ENCODE assay signal across 8 mouse cellular contexts in genomic region chr10:91182291-91182990, GRCm38 (mm10). TPM values are rescaled to one million over a fixed set of nuclear protein-coding genes. Genes with fewer than 3 reads are reported as not detected.
DNase-seq lines count a peak whose midpoint lies in the region; ATAC-seq lines count a peak whose summit lies in the region.

No protein-coding gene starts in this region.

- peak; percentile 33 for DNase-seq in adrenal gland, adult 2 months
- DNase-seq in adrenal gland, adult 8-10 months = no peak
- DNase-seq in thymus, postnatal 14 days = peak; percentile 47
- no peak for DNase-seq in thymus, postnatal 36 days
- DNase-seq in hindbrain, embryonic 10.5 days (ENCODE audit: low spot score) = peak; percentile 40
- DNase-seq in layer of hippocampus, postnatal 36 days = no peak

- peak overlapping the region; percentile 62 for H3K4me2 ChIP-seq in lung, embryonic 15.5 days
- peak overlapping the region; percentile 58 for H3K4me2 ChIP-seq in stomach, embryonic 15.5 days

- ATAC-seq in lung, embryonic 15.5 days (ENCODE audit: borderline replicate concordance, extremely low read depth, low FRiP score, low TSS enrichment) = no peak
- ATAC-seq in stomach, embryonic 15.5 days (ENCODE audit: insufficient read depth, low FRiP score, low read depth) = no peak

- peak overlapping the region; percentile 50 for H3K9ac ChIP-seq in lung, embryonic 15.5 days
- peak overlapping the region; percentile 46 for H3K9ac ChIP-seq in stomach, embryonic 15.5 days

- 4% methylated on average over 16 of the region's 16 CpGs for WGBS in hindbrain, embryonic 10.5 days
- WGBS in lung, embryonic 15.5 days = 2% methylated on average over 16 of the region's 16 CpGs
- 2% methylated on average over 16 of the region's 16 CpGs for WGBS in stomach, embryonic 15.5 days

- H3K9me3 ChIP-seq in hindbrain, embryonic 10.5 days = no peaks in the 10 kb centered on the region
- H3K9me3 ChIP-seq in lung, embryonic 15.5 days = no peaks in the 10 kb centered on the region
- no peaks in the 10 kb centered on the region for H3K9me3 ChIP-seq in stomach, embryonic 15.5 days

- H3K4me3 ChIP-seq in hindbrain, embryonic 10.5 days = peak overlapping the region; percentile 62
- peak overlapping the region; percentile 48 for H3K4me3 ChIP-seq in lung, embryonic 15.5 days
- H3K4me3 ChIP-seq in stomach, embryonic 15.5 days (replicated peaks) = peak overlapping the region; percentile 57

- H3K27me3 ChIP-seq in hindbrain, embryonic 10.5 days (ENCODE audit: insufficient read depth, poor library complexity, severe bottlenecking) = no peaks in the 10 kb centered on the region
- no peaks in the 10 kb centered on the region for H3K27me3 ChIP-seq in lung, embryonic 15.5 days
- H3K27me3 ChIP-seq in stomach, embryonic 15.5 days (replicated peaks) = no peaks in the 10 kb centered on the region

- peak overlapping the region; percentile 97 for H3K27ac ChIP-seq in hindbrain, embryonic 10.5 days
- peak overlapping the region; percentile 100 for H3K27ac ChIP-seq in lung, embryonic 15.5 days
- H3K27ac ChIP-seq in stomach, embryonic 15.5 days = peak overlapping the region; percentile 100

- H3K36me3 ChIP-seq in hindbrain, embryonic 10.5 days = no peaks in the 10 kb centered on the region
- H3K36me3 ChIP-seq in lung, embryonic 15.5 days = no peaks in the 10 kb centered on the region
- H3K36me3 ChIP-seq in stomach, embryonic 15.5 days = no peaks in the 10 kb centered on the region

- peaks cover 30% of the 10 kb centered on the region for H3K4me1 ChIP-seq in hindbrain, embryonic 10.5 days (replicated peaks)
- peaks cover 31% of the 10 kb centered on the region for H3K4me1 ChIP-seq in lung, embryonic 15.5 days
- H3K4me1 ChIP-seq in stomach, embryonic 15.5 days = peaks cover 20% of the 10 kb centered on the region; the same call in 1 of the 2 replicates

RNA-seq across cellular contexts. Expression of gene Tmpo, which starts 1.3 kb away (rescaled TPM):
- 10 to 100 TPM; 68.0 to 90.6 TPM for total RNA-seq in adrenal gland, adult 2 months (2021)
- 41.1 and 41.4 TPM in 2 replicates for polyA plus RNA-seq in adrenal gland, adult 2 months (2012; rRNA removed)
- 100 to 1,000 TPM in 2 of 4 experiments, 10 to 100 TPM in 2; 81.5 to 150 (median 108) TPM for total RNA-seq in adrenal gland, adult 8-10 months (2022)
- 234 and 258 TPM in 2 replicates for polyA plus RNA-seq in hindbrain, embryonic 10.5 days (2016; fragmentation: Nextera tagmentation; extraction: Ambion mirVana)
- polyA plus RNA-seq in lung, embryonic 15.5 days (2015; fragmentation: Nextera tagmentation; extraction: Ambion mirVana) = 263 and 267 TPM in 2 replicates
- polyA plus RNA-seq in stomach, embryonic 15.5 days (2015; fragmentation: Nextera tagmentation; extraction: Ambion mirVana) = 196 and 217 TPM in 2 replicates
- total RNA-seq in layer of hippocampus, postnatal 36 days (2021) = 10 to 100 TPM; 38.8 to 41.2 TPM

RNA-seq across cellular contexts. Expression of gene Slc25a3, which starts 58.6 kb away (rescaled TPM):
- total RNA-seq in adrenal gland, adult 2 months (2021) = 1,000 to 10,000 TPM; 1,193 to 1,310 TPM
- polyA plus RNA-seq in adrenal gland, adult 2 months (2012; rRNA removed) = 1,760 and 3,093 TPM in 2 replicates
- total RNA-seq in adrenal gland, adult 8-10 months (2022) = 1,000 to 10,000 TPM in 2 of 4 experiments, 100 to 1,000 TPM in 2; 882 to 1,292 (median 1,071) TPM
- polyA plus RNA-seq in hindbrain, embryonic 10.5 days (2016; fragmentation: Nextera tagmentation; extraction: Ambion mirVana) = 384 and 413 TPM in 2 replicates
- polyA plus RNA-seq in lung, embryonic 15.5 days (2015; fragmentation: Nextera tagmentation; extraction: Ambion mirVana) = 417 and 419 TPM in 2 replicates
- 440 and 482 TPM in 2 replicates for polyA plus RNA-seq in stomach, embryonic 15.5 days (2015; fragmentation: Nextera tagmentation; extraction: Ambion mirVana)
- total RNA-seq in layer of hippocampus, postnatal 36 days (2021) = 100 to 1,000 TPM; 499 to 538 TPM

Comparison
In these comparisons a context has a peak if more than half of its experiments do, and no peak if none do; other contexts are left out.
1. DNase-seq: peak in adrenal gland, adult 2 months (single experiment), thymus, postnatal 14 days (single experiment) and hindbrain, embryonic 10.5 days (single experiment); none in adrenal gland, adult 8-10 months (single experiment), thymus, postnatal 36 days (0 of 2) and layer of hippocampus, postnatal 36 days (0 of 2).
2. Peak in every context shown above with its lines, with median percentiles within 50 percentile points of each other: H3K27ac ChIP-seq and H3K4me3 ChIP-seq.